Mouse (Mus musculus) neutrophil, adult 5-6 weeks (primary cell): Measurements from ENCODE around the gene Scp2d1. TPM values are rescaled to one million over a fixed set of nuclear protein-coding genes. Genes with fewer than 3 reads are reported as not detected.
"Not testable (repeated sequence)": the region's sequence is repeated elsewhere in the genome, so short reads cannot be mapped to it uniquely, and the experiment has no call there.

ENCODE experiments used
- ATAC-seq: fragments of 151-379, 151-347 bp; 2 replicates; pipeline ENCODE4 v1.8.0; 2017; ENCODE audit warnings: mild to moderate bottlenecking, moderate TSS enrichment; ENCODE audit not compliant: insufficient number of reproducible peaks, poor library complexity, low FRiP score, severe bottlenecking; ENCODE audit errors: extremely low read depth
- total RNA-seq: library from RNA; stranded (forward); fragments of 200-1000 nt; gene quantifications from 2 replicates; pipeline ENCODE4 v1.2.3, GENCODE M21; 2017

Gene Scp2d1
- total RNA-seq = not detected in 2 replicates

GRCm38 (mm10) chr2:144823356-144823755 lies at the start of gene Scp2d1:
Gene Scp2d1, plus strand, starts transcription at chr2:144823656.
- not testable (repeated sequence) for ATAC-seq

- no peak for ATAC-seq
Observed at GRCm38 (mm10) chr2:144774636-144775160, 48.8 kb upstream of the Scp2d1 start.

- no peak for ATAC-seq
Observed at GRCm38 (mm10) chr2:144775626-144776025, 47.8 kb upstream of the Scp2d1 start.

- no peak for ATAC-seq
Observed at GRCm38 (mm10) chr2:144779263-144779662, 44.2 kb upstream of the Scp2d1 start.

- ATAC-seq = no peak
Observed at GRCm38 (mm10) chr2:144780731-144781130, 42.7 kb upstream of the Scp2d1 start.

- no peak for ATAC-seq
Observed at GRCm38 (mm10) chr2:144781871-144782270, 41.6 kb upstream of the Scp2d1 start.

GRCm38 (mm10) chr2:144782481-144782880 lies 41.0 kb upstream of the Scp2d1 start:
- ATAC-seq = no peak

- no peak for ATAC-seq
Observed at GRCm38 (mm10) chr2:144783190-144783589, 40.3 kb upstream of the Scp2d1 start.

- ATAC-seq = no peak
Observed at GRCm38 (mm10) chr2:144783831-144784230, 39.6 kb upstream of the Scp2d1 start.

- ATAC-seq = no peak
Observed at GRCm38 (mm10) chr2:144791671-144792294, 31.7 kb upstream of the Scp2d1 start.

GRCm38 (mm10) chr2:144797515-144797914 lies 25.9 kb upstream of the Scp2d1 start:
- ATAC-seq = no peak

- ATAC-seq = no peak
Observed at GRCm38 (mm10) chr2:144807766-144808754, 15.4 kb upstream of the Scp2d1 start.

GRCm38 (mm10) chr2:144828457-144828985 lies 5.1 kb downstream of the Scp2d1 start:
- ATAC-seq = no peak

GRCm38 (mm10) chr2:144836667-144837311 lies 13.3 kb downstream of the Scp2d1 start:
- ATAC-seq = no peak

GRCm38 (mm10) chr2:144837312-144837679 lies 13.8 kb downstream of the Scp2d1 start:
- ATAC-seq = no peak

- ATAC-seq = no peak
Observed at GRCm38 (mm10) chr2:144868827-144869226, 45.4 kb downstream of the Scp2d1 start.
